Mouse (Mus musculus) adrenal gland, adult 18-20 months (tissue): ENCODE data around the gene Slc8a3. TPM values are rescaled to one million over a fixed set of nuclear protein-coding genes. Genes with fewer than 3 reads are reported as not detected.
A peak's percentile ranks its signal among the peaks of the same experiment; 100 is the strongest.

Experiments
- DNase-seq, 2 experiments: peaks; one replicate each; pipeline ENCODE4 v3.0.0; 2021 to 2022; ENCODE audit warnings: low spot score in 2 of 2
- total RNA-seq, 2 experiments: library from RNA; stranded (reverse); gene quantifications; 1 replicate in 1 of 2; 2 replicates in 1 of 2; pipeline ENCODE4 v1.2.3; 2021

Slc8a3 gene
- total RNA-seq, 2 experiments from 2014 or later = 0.83 to 0.93 TPM

DNA sequence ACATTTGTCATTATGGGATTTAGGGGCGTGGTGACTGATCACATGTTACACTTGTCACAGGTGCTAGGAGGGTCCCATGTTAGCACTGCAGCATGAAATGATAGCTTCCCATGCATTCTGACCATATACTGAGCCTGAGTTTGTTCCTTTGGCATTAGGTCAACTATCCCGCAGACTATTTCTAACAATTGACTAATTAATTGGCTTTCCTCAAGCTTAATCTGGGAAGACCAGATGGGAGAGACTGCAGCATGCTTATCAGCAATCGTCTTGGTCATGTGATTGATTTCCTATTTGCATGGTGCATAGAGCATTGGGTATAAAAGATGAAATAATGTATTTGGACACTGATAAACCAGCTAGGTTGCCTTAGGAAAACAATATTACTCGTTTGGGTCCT lies 91.9 kb downstream of the Slc8a3 start:
- no peak for DNase-seq

DNA sequence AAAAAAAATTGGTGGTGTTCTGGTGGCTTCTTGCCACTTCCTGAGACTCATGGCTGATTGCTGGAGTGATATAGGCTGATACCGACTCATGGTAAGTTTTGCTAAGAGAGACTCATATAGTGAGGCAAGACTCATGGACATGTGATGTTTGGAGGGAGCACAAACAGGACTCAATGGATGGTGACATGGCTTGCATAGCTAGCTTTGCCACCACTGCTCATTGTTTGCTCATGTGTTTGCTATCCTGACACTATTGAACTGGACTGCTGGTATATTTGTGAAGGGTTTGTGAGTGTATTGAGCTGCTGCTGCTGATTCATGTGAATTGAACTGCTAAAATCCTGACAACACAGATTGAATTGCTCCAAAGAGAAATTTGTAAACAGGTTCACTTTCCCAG lies 95.8 kb downstream of the Slc8a3 start:
- no peak for DNase-seq

DNA sequence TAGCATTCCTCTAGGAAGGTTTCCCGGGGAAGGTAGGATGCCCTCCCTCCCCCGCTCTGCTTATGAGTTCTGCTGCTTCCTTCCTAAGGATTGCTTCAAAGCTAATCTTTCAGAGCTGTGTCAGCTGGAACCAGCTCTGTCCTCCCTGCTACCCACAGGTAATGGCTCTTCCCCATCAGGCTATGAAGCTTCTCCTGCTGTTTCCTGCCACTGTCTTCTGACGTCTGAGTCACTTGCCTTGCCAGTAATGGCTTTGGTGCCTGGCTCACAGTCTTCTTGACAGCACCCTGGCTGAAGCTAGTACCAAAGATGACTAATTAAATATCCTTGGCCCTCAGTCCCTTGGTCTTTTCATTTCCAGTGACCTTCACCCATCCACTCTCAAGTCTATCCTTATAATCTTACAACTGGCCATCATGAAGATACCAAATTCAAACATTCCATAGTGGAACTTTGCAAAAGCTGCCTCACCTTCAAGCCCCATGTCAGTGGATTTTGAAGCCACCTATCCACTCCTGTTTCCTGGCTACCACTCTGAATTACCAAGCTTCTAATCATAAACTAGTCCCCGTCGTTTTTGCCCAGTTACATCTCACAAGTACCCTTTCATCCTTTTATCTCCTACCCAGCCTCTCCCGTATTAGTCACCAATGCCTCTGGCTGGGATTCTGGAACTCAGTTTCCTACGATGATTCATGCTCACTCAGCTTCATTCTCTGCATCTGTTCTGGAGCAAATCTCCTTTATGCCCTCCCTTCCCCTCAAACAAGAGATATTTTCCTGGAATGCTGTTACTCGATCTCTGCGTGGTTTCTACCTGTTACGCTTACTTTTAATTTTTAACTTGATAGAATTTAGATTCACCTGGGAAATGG lies 97.3 kb downstream of the Slc8a3 start:
- peak in 1 of 2 experiments; percentile 18 for DNase-seq

DNA sequence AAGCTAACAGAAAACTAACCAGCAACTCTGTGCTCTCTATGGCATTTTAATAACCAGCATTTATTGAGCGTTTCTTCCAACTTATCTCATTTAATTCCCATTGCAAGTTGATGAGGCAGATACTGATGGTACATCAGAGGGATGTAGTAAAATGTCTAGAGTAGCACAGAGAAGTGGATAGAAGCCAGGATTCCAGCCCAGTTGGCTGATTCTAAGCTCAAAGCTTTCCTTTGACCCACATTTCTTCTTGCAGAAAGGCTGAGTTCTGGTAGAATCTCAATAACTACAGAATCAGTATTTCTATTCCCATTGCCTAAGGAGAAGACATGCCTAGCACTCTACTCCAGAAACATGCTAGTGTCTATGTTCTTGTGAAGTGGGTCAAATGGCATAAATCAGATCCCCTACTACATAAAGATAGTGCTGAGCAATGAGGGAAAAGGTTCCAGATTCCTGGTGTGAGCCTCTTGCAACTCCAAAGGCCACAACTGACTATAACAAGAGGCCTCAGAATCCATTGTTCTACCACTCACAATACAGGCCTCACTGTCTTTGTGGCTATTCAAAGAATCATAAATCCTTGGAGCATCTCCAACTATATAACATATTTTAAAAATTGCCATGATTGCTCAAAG lies 99.1 kb downstream of the Slc8a3 start:
- DNase-seq = no peak

DNA sequence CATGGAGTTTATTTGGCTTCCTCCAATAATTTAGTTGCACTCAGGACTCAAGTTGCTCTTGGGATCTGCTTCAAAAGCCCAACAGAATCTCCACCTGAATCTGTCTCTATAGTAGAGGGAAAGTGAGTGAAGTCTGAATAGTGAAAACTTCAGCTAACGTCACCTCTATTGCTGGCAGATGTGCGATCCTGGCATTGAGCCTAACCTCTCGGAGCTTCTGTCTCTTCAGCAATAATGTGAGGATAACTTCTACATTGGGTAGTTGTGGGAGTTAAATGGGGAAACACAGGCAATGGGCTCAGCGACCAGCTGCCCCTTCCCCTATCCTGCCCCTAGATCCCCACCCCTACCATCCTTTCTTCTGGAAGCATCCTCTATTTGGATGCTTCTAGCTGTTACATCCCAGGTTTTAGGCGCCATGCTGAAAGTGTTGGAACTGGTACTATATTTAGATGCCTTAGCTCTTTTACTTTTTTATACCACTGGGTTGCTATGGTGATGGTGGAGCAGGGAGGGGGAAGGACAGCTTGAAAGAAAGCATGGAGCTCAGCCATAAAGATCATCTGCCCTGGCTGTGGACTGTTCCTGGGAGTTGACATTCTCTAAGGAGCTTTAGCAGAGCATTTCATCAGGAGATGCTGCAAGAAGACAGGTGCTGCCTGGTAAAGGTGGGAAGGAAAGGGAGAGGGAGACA lies 105.1 kb downstream of the Slc8a3 start:
- DNase-seq = no peak

DNA sequence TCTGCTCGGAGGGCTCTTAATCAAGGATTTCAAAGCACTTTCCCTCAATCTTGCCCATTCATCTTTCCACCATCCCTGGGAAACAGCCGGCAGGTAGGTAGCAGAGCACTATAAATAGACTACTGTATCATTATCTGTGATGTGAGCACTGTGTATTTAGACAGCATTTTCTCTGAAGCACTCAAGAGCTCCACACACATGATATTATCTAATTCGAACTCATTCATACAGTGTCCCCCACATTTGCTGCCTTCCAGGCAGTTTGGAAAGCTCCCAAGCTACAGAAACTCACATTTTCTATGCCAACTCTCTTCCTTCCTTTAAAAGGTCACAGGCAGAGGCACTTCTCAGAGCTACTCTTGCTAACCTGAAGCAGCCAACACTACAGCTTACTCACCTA lies 106.4 kb downstream of the Slc8a3 start:
- DNase-seq = no peak

DNA sequence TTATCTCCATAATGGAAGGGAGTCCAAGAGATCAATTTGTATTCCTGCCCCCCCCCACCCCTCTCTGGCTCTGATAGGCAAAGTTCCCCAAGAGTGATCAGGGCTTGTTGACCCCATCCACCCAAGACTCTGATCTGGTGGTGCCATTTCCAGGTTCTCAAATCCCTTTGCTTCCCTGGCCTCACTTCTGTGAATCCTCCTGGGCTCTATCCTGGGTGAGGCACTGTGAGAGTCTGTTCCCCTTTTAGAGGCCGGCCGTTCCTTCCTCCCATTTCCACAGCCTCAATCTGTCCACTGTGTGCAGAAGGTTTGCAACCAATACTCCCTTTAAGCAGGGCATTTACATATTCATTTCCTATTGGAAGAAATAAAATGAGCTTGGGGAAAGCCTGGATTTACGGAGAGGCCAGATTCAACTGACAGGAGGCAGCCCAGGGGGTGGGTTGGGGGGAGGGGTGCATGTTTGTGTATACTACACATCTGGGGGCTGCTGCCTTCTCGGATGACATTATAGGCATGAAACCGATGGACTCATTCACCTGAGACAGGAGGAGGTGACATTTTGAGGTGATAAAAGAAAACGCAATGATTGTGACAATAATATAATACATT lies 106.9 kb downstream of the Slc8a3 start:
- DNase-seq = no peak

DNA sequence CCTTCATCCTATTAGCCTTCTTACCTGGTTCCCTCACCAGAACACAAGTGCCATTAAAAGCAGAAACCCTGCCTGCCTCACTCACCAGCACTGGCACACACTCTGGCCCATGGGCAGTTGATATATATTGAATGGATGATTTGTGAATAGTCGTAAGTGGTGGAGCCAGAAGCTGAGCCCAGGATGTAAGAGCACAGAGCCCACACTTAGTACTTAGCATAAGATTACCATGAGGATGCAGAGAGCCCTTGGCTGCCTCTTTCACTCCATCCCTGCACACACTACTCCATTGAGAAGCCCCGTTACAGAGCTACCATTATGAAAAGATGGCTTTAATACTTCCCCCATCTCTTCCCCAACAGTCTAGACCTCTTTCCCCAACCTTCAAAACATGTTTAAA lies 108.1 kb downstream of the Slc8a3 start:
- DNase-seq = no peak

DNA sequence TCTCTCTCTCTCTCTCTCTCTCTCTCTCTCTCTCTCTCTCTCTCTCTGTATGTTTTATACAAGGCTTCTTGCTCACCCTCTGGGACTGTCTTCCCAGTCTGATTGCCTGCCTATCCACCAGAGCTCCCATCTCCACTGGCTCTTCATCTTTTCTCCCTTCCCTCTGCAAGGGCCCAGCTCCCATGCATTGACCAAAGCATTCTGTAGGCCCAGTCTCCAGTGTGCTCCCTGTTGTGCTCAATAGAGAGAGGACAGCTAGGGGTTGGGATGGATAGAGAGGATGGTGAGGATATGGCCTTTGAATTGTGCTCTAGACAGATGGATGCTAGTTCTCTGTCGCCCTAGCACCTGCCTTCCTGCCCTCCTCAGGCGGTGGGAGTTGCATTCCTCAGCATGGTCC lies 109.7 kb downstream of the Slc8a3 start:
- no peak for DNase-seq

DNA sequence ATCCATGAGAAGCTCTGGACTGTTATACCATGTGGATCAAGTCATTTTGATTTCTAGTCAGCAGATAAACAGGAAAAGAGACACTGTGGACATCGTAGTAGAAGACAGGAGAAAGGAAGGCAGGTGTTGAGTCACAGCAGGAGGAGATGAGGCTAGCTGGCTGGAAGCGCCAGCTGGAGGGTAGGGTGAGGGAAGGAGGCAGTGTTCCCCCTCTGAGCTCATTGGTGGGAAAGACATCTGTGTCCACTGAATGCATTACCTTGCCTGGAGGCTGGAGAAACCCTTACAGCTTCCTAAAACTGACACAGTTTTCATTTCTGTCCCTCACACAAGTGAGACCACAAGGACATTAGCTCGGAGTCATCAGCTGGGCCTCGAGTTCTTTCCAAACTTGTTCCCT lies 113.6 kb downstream of the Slc8a3 start:
- DNase-seq = no peak

DNA sequence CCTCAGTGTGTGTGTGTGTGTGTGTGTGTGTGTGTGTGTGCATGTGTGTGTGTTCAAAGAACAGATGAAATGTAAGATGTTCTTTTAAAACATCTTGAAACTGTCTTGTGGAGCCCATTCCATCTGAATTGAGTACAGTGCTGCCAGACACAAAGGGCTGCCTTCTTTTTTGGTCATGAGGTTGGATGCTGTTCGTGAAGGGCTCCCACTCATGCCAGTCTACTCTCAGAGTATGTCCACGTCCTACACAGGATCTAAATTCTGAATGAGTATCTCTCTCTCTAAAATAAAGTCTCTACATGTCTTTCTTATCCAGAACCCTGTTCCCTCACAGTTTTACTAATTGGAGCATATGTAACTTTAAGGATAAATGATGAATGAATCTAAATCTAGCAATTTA lies 124.4 kb downstream of the Slc8a3 start:
- no peak for DNase-seq

DNA sequence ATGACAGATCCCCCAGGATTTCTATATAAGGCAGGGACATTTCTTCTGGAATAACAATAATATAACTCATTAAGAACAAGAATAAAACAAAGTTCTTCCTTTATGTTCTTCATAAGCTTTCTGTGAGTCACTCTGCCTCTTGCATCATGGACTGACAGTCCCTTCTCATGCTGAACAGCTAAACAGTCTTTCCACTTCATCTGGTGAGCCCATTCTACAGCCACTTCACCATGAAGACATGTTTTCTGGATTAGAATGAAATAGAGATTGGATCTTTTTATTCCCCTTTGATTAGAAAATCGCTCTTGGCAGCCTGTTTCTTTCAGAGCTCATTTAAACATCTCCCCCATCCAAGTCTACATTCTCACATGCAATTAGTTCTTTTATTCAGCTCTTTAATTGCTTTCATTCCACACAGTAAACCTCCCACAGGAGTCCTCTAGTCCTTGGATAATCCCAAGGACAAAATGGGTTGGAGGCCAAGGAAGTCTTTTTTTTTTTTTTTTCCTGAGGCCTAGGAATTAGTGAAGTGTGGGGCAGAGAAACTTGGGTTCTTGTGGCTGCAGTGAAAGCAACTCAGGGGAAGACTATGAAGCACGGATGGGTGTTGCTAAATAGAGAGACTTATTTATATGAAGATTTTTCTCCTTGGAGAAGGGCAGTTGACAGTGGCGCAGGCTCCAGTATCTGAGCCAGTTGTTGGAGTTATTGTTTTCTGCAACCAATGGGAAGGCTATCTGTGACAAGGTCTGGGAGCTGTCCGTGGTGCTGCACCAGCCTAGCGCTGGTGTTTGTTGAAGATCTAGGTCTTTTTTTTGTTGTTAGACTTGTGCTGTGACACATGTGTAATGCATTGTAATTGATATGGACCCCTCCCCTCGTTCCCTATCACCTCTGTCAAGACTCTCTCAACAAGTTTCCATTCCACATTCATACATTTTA lies 127.1 kb downstream of the Slc8a3 start:
- peak in 1 of 2 experiments; percentile 43 for DNase-seq

DNA sequence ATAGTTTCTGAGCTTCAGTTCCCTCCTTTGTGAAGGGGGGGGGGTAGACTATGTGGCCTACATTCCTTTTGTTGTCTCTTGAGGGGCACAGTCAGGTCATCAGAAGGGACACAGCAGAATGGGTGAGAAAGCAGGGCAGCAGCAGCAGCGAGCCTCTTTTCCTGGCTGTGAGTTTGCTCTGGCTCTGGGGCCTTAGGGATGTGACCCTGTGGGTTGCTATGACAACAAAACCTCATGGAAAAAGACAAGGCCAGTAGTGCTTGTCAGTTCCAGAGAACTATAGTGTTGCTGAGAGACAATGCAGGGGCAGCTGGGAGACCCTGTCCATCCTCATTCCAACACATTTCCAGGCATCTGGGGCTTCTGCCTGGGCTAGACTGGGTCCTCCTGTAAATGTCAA lies 129.8 kb downstream of the Slc8a3 start:
- DNase-seq = no peak

DNA sequence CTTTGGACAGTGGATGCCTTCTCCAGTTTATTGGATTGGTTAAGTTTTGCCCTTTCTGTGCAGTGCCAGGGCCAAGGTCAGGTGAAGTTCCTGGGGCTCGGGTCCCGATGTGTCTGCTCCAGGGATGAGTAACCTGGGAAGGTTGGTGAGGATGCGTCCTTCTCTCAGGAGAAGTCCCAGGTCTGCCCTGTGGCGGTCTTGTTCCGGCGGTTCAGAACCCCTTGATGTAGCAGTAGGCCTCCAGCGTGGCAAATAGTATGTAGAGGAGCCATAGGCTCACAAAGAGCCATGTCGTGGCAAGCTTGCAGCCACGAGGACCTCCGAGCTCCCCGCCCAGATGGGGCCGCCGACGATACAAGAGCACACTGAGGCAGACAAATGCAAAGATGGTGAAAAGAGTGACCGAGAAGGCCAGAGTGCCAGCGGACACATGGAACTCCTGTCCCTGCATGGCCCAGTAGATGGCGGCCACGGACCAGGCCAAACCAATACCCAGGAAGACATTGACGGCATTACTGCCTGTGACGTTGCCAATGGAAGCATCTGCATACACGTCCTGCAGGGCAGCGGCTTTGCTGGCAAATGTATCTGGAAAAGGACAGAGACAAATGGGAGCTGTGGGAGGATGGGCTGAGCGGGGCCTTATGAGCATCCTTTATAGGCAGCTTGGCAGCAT lies 133.6 kb downstream of the Slc8a3 start:
- peak; percentile 54 to 59 for DNase-seq

DNA sequence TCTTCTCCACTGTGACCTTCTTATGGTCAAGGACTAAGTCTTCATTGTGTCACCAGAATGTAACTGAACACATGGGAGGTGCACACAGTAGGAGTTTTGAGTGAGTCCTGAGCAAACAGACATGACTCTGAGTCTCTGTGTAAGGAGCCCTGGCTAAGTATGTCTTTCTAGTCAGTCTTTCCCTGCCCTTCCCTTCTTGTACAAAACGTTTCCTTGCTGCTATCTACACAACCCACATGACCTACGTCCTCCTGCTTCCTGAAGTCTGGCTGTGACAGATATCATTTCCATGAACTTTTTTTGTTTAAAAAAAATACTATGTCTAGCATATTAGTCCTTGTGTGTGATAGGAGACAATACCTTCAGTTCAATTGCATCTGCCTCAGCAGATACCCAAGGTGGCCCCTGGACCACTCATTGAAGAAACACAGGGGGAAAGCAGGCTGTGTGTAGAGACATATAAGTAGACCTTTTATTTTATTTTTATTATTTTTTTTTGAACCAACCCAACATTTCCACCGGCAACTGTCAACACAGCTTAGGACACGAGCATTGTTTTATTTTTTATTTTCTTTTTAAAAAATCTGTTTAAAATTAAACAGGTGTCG lies 135.4 kb downstream of the Slc8a3 start:
- no peak for DNase-seq

DNA sequence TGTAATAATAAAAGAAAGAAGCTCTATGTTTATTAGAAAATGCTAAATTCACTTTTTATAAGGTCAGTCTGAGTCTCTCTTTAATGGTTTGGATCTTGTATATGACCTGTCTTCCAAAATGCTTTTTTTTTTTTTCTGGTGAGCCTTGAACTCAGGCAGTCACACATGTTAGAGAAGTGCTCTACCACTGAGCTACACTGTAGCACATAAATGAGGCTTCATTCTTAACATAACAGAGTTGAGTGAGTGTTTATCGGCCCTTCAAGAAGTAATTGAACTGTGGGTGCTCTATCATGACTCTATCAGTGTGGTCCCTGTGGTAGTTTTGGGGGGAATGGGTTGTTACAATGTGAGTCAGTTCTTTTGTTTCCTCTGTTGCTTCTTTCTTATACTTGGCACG lies 139.0 kb downstream of the Slc8a3 start:
- DNase-seq = no peak

DNA sequence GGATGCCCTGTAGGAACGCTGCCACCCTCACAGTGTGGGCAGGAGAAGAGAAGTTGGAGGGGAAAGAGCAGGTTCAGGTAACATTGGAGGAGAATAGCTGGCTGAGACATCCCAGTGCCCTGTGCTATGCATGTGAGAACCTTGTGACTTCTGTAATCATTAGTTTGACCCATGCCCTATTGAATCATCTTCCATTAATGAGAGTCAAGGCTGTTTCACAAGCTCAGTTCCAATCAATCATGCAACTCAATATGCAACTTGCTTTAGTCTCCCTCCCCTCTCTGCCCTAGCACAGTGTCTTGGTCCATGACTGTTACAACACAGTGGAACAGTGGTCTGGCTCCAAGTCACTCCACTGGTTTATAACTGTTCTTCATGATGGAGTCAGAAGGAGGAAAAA lies 143.3 kb downstream of the Slc8a3 start:
- DNase-seq = no peak

DNA sequence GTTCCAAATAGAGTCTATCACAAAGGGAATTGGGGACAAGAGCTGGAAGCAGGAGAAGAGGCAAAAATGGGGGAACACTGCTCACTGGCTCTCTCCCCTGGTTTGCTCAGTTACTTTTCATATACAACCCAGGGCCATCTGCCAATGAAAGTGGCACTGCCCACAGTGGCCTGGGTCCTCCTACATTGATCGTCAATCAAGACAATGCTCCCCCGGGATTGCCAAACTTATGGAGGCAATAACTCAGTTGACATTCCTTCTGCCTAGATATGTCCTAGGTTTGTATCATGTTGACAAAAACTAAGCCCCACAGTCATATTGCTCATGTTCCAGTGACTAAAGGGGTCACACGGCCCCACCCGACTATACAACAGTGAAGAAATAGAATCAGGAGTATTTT lies 144.0 kb downstream of the Slc8a3 start:
- DNase-seq = no peak

DNA sequence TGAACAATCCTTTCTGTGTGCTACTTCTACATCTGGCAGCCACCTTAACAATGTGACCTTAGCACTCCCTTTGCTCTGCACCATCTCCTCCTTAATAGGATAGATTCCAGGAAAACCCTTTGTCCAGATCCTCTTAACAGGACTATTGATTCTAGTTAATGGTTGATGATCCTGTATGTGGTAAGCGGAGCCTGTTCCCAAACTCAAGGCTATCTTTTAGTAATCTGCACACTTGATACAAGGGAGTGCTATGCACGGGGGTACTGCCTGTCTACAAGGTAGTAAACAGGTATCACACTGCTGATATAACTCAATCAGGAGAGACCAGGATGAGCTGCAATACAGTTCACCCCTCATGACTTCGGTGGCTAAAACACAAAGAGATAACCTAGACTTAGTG lies 144.6 kb downstream of the Slc8a3 start:
- DNase-seq = no peak

DNA sequence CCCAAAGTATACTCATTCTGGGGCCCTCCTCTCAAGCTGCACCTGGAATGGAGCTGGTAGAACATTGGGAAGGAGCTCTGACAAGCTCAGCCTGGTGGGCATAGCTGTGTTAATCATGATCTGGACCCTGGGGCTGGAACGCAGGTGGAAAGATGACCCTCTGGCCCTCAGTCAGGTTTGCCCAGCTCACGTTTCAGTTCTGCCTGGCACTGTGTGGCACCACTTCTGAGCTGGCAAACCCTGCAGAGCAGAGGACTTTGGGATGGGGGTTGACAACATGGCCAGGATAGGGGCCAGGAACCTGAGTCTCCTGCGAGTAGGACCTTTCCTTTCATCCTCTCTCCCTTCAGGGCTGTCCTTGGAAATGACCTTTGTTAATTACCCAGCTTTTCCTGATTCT lies 146.3 kb downstream of the Slc8a3 start:
- DNase-seq = no peak
